Mouse (Mus musculus) cerebellum, adult 2 months (tissue): ENCODE results near the gene Cnbp. TPM values are rescaled to one million over a fixed set of nuclear protein-coding genes. Genes with fewer than 3 reads are reported as not detected.

Experiments
- DNase-seq, 2 experiments: peaks; one replicate each; pipeline ENCODE4 v3.0.0; 2021
- H3K27ac ChIP-seq: fragments of 200-500 bp; 2 replicates; pipeline ENCODE4 v1.5.1; 2012; ENCODE audit warnings: low read length, control low read depth, inconsistent platforms; ENCODE audit not compliant: insufficient read depth
- H3K27me3 ChIP-seq: fragments of 200-500 bp; 2 replicates; pipeline ENCODE4 v1.6.1; 2012; ENCODE audit warnings: inconsistent platforms, mild to moderate bottlenecking, low read length, moderate library complexity; ENCODE audit not compliant: control insufficient read depth, insufficient read depth
- H3K4me1 ChIP-seq: fragments of 200-500 bp; 2 replicates; pipeline ENCODE4 v1.6.1; 2011; ENCODE audit warnings: low read length; ENCODE audit not compliant: control insufficient read depth, insufficient read depth
- H3K4me3 ChIP-seq: fragments of 200-500 bp; replicated peaks from 2 replicates; pipeline ENCODE3; 2011; ENCODE audit warnings: mild to moderate bottlenecking, low read depth, low read length, control low read depth; ENCODE audit not compliant: insufficient read depth
- CTCF ChIP-seq: fragments of 200-500 bp; IDR thresholded peaks from 2 replicates; pipeline ENCODE4 v1.5.1; 2011; ENCODE audit warnings: low read depth, mild to moderate bottlenecking, control low read depth, low read length, moderate library complexity, borderline replicate concordance; ENCODE audit not compliant: insufficient read depth
- POLR2A ChIP-seq: fragments of 200-500 bp; IDR thresholded peaks from 2 replicates; pipeline ENCODE4 v1.6.1; 2011; ENCODE audit warnings: low read length, control low read depth, borderline replicate concordance; ENCODE audit not compliant: insufficient read depth
- WGBS: fragments of 180-500 bp; shearing (Covaris S2); methylation state at CpG from one replicate; pipeline ENCODE4 v1.1.7; 2018; 5-methylcytosine and 5-hydroxymethylcytosine counted together
- polyA plus RNA-seq: library from polyadenylated mRNA; depleted of rRNA; stranded (reverse); fragments of >200 nt; gene quantifications from 2 replicates; pipeline ENCODE4 v1.2.3, GENCODE M21; 2012

Cnbp gene
- polyA plus RNA-seq, 1 experiment = 347 TPM

DNA sequence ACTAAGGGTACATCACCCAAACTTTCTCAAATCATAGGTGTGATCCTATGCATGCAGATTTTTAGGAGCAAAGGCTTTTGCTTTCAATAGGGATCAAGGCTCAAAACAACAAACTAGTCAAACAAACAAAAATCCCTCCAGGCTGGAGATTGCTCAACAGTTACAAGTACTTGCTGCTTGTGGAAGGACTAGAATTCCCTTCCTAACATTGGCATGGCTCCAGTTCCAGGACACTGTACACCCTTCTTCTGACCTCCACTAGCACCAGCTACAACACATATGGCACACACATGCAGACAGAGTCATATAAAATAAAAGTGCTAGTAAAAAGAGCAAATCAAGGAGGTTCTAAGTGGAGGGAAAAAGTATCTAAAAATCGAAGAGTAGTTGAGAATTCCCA, 4.1 kb downstream of the Cnbp start:
- no peak overlapping the region for H3K4me3 ChIP-seq

DNA sequence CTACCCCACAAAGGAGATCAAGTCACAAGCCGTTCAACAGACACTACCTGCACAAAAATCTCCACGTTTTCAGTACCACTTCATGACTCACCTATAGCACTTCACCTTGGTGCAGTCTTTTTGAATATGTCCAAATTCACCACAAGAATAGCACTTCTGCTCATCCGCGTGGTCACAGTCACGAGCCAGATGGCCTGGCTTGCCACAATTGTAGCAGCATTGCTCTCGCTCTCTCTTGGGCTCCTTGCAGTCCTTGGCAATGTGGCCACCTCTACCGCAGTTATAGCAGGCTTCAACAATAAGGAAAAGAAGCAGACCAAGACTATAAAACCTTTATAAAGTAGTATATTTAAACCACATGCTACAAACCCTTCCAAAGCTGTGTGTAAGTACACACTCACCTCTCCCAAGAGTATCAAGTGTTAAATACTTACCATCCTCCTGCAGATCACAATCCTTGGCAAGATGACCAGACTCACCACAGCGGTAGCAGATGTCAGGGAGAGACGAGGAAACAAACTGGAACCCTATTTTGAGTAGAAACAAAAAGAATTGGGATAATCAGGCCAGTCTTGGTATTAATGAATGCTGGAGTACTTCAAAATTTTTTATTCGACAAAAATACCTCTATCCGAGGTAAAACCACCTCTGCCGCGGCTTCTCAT, 5.7 kb downstream of the Cnbp start:
- Histone ChIP-seq H3K4me1 (peaks cover 17% of the 10 kb centered on the region; the same call in 1 of the 2 replicates), H3K27me3 (no peaks in the 10 kb centered on the region), H3K27ac (0 out of 2 replicates have a peak overlapping the region, but pooled peaks have one; percentile 15), H3K4me3 (peak overlapping the region; percentile 34)
- WGBS = 25% methylated on average over 13 of the region's 13 CpGs
- peak; percentile 71 to 81 for DNase-seq
- TF ChIP-seq POLR2A (no peak), CTCF (no peak)

More for the DNA sequence above, 4.1 kb downstream of the Cnbp start:
- no peak for TF ChIP-seq CTCF
- no peak for TF ChIP-seq POLR2A
- DNase-seq = peak in 1 of 2 experiments; percentile 24
- H3K27ac ChIP-seq = no peak overlapping the region
- 66% methylated on average over 1 of the region's 1 CpGs for WGBS
- no peaks in the 10 kb centered on the region for H3K27me3 ChIP-seq
- H3K4me1 ChIP-seq = peaks cover 17% of the 10 kb centered on the region; the same call in 1 of the 2 replicates

DNA sequence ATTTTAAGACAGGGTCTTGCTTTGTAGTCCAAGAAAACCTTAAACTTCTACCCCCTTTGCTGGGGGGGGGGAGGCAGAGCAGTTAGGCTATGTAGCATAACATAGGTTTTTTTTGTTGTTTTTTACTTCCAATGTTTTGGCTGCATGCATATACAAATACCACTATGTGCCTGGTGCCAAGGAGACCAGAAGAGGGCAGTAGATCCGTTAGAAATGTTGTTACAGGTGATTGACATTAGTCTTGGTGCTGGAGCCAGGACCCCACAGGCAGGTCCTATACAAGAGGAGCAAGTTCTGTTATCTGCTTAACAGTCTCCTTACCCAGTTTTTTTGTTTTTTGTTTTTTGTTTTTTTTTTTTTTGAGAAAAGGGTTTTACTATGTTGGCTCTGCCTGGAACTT, 8.7 kb downstream of the Cnbp start:
- Histone ChIP-seq H3K4me1 (peaks cover 13% of the 10 kb centered on the region; the same call in 1 of the 2 replicates), H3K27ac (no peak overlapping the region), H3K4me3 (no peak overlapping the region), H3K27me3 (no peaks in the 10 kb centered on the region)
- no peak for DNase-seq
- TF ChIP-seq POLR2A (no peak), CTCF (no peak)
- WGBS = 3% methylated on average over 1 of the region's 1 CpGs

DNA sequence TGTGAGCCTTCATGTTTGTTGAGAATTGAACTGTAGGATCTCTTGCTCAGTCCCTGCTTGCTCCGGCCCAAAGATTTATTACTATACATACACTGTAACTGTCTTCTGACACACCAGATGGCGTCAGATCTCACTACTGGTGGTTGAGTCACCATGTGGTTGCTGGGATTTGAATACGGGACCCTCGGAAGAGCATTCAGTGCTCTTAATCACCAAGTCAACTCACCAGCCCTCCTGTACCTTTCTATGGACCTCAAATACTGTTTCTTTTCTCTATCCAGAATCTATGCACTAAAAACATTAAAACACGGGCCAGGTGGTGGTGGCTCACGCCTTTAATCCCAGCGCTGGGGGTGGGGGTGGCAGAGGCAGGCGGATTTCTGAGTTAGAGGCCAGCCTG, 9.3 kb downstream of the Cnbp start:
- Histone ChIP-seq H3K4me3 (no peak overlapping the region), H3K27me3 (no peaks in the 10 kb centered on the region), H3K27ac (no peak overlapping the region), H3K4me1 (peaks cover 8% of the 10 kb centered on the region; the same call in 1 of the 2 replicates)
- no peak for TF ChIP-seq POLR2A
- DNase-seq = no peak
- WGBS = 73% methylated on average over 8 of the region's 8 CpGs

- 60% methylated on average over 11 of the region's 11 CpGs for WGBS
- DNase-seq = no peak
Measured at GRCm38 (mm10) chr6:87839797-87840341, 11.0 kb downstream of the Cnbp start.

GRCm38 (mm10) chr6:87838551-87839197, 12.2 kb downstream of the Cnbp start, which contains the start of gene Isy1:
Isy1 (minus strand) TSS chr6:87838798.
- Histone ChIP-seq H3K27ac (peak within 1 kb of the TSS; percentile 84), H3K4me3 (peak within 1 kb of the TSS; percentile 65), H3K4me1 (no peaks in the 10 kb centered on the region; the same call in 1 of the 2 replicates), H3K27me3 (no peaks in the 10 kb centered on the region)
- TF ChIP-seq POLR2A (peak; percentile 99), CTCF (no peak)
- peak; percentile 96 to 97 for DNase-seq
- WGBS = under 1% methylated on average over 46 of the region's 46 CpGs

More at GRCm38 (mm10) chr6:87839797-87840341, 11.0 kb downstream of the Cnbp start:
- H3K4me3 ChIP-seq = no peak overlapping the region
- no peaks in the 10 kb centered on the region for H3K27me3 ChIP-seq
- no peak overlapping the region for H3K27ac ChIP-seq
- H3K4me1 ChIP-seq = peaks cover 4% of the 10 kb centered on the region; the same call in 1 of the 2 replicates
- no peak for TF ChIP-seq POLR2A
- TF ChIP-seq CTCF = no peak

GRCm38 (mm10) chr6:87835695-87836094, 15.2 kb downstream of the Cnbp start, which contains the start of gene Gm45140:
Gm45140 (minus strand) TSS chr6:87835795.
- DNase-seq = no peak
- Histone ChIP-seq H3K4me3 (no peak within 1 kb of the TSS), H3K27me3 (no peaks in the 10 kb centered on the region), H3K4me1 (no peaks in the 10 kb centered on the region; the same call in 1 of the 2 replicates), H3K27ac (no peak within 1 kb of the TSS)
- WGBS = 96% methylated on average over 7 of the region's 7 CpGs
- TF ChIP-seq POLR2A (no peak), CTCF (no peak)

- no peak for TF ChIP-seq POLR2A
- no peaks in the 10 kb centered on the region for H3K4me1 ChIP-seq
- no peaks in the 10 kb centered on the region for H3K27me3 ChIP-seq
- no peak overlapping the region for H3K4me3 ChIP-seq
- no peak for DNase-seq
- 91% methylated on average over 2 of the region's 2 CpGs for WGBS
- H3K27ac ChIP-seq = no peak overlapping the region
Measured at GRCm38 (mm10) chr6:87820366-87820765, 30.5 kb downstream of the Cnbp start.
